Mouse (Mus musculus) hindbrain, embryonic 10.5 days (tissue): ENCODE measurements around the gene Chst8. TPM values are rescaled to one million over a fixed set of nuclear protein-coding genes. Genes with fewer than 3 reads are reported as not detected.

Experiments used
- DNase-seq: peaks from one replicate; pipeline ENCODE4 v3.0.0-alpha.2; 2017; ENCODE audit warnings: low spot score
- H3K27ac ChIP-seq: fragments of 300-500 bp; sonication (generic); 2 replicates; pipeline ENCODE4 v1.5.1; 2016; ENCODE audit warnings: mild to moderate bottlenecking, moderate library complexity
- H3K27me3 ChIP-seq: fragments of 300-500 bp; sonication (generic); 2 replicates; pipeline ENCODE4 v1.6.1; 2016; ENCODE audit warnings: mild to moderate bottlenecking; ENCODE audit not compliant: poor library complexity, insufficient read depth, severe bottlenecking
- H3K36me3 ChIP-seq: fragments of 300-500 bp; sonication (generic); 2 replicates; pipeline ENCODE4 v1.6.1; 2016; ENCODE audit warnings: mild to moderate bottlenecking, moderate library complexity
- H3K4me1 ChIP-seq: fragments of 300-500 bp; sonication (generic); replicated peaks from 2 replicates; pipeline ENCODE4 v1.6.1; 2016; ENCODE audit warnings: mild to moderate bottlenecking
- H3K4me3 ChIP-seq: fragments of 300-500 bp; sonication (generic); 2 replicates; pipeline ENCODE4 v1.5.1; 2016; ENCODE audit warnings: mild to moderate bottlenecking, moderate library complexity
- H3K9me3 ChIP-seq: fragments of 300-500 bp; sonication (generic); 2 replicates; pipeline ENCODE4 v1.6.1; 2016; ENCODE audit warnings: mild to moderate bottlenecking, moderate library complexity
- WGBS: fragments of 180-500 bp; shearing (Covaris S2); methylation state at CpG from one replicate; pipeline ENCODE4 v1.1.7; 2016; 5-methylcytosine and 5-hydroxymethylcytosine counted together
- polyA plus RNA-seq: library from polyadenylated mRNA; unstranded; fragments of >200 nt; fragmentation: Nextera tagmentation; extraction: Ambion mirVana; gene quantifications from 2 replicates; pipeline ENCODE4 v1.2.1, GENCODE M21; 2016

Chst8 gene
- 12.2 and 17.5 TPM in 2 replicates for polyA plus RNA-seq

- Histone ChIP-seq H3K27ac (peak within 1 kb of the TSS; percentile 87), H3K27me3 (peaks cover 75% of the 10 kb centered on the region)
- WGBS = under 1% methylated on average over 65 of the region's 65 CpGs
These were observed at the start of gene Chst8 for GRCm38 (mm10) chr7:34812531-34813111. TSS of gene Chst8 (minus strand) at chr7:34812711.

DNA sequence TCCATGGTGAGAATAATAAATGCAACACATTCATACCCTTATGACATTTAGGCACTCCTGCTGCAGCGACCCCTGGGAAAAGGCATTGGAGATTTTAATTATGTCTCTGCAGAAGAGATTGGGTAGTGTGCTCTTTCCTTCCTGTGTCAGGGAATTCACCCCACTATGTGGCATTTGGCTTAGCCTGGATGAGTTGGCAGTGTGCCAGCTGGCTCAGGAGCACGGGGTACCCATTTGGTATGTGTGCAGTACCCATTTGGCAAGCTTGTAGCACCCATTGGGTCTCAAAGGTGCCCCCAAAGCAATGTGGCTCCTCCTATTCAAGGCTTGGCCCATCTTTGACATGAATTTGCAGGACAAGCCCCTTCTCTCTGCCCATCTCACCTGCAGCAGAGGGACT lies 45.8 kb upstream of the Chst8 start:
- DNase-seq = no peak
- no peak overlapping the region for H3K4me3 ChIP-seq
- H3K36me3 ChIP-seq = no peaks in the 10 kb centered on the region
- H3K27ac ChIP-seq = no peak overlapping the region
- WGBS = 90% methylated on average over 2 of the region's 2 CpGs
- H3K27me3 ChIP-seq = no peaks in the 10 kb centered on the region
- no peaks in the 10 kb centered on the region for H3K9me3 ChIP-seq
- H3K4me1 ChIP-seq = 0 out of 2 replicates have a peak, but pooled peaks cover 6% of the 10 kb centered on the region

More at GRCm38 (mm10) chr7:34812531-34813111, at the start of gene Chst8:
- Histone ChIP-seq H3K4me3 (peak within 1 kb of the TSS; percentile 71), H3K4me1 (peaks cover 47% of the 10 kb centered on the region), H3K9me3 (peaks cover 5% of the 10 kb centered on the region), H3K36me3 (no peaks in the 10 kb centered on the region)
- DNase-seq = peak; percentile 87

GRCm38 (mm10) chr7:34854781-34855352 lies 42.4 kb upstream of the Chst8 start:
- Histone ChIP-seq H3K4me3 (no peak overlapping the region), H3K27ac (no peak overlapping the region), H3K27me3 (no peaks in the 10 kb centered on the region), H3K9me3 (peaks cover under 1% of the 10 kb centered on the region; the same call in 1 of the 2 replicates), H3K4me1 (0 out of 2 replicates have a peak, but pooled peaks cover 6% of the 10 kb centered on the region), H3K36me3 (no peaks in the 10 kb centered on the region)
- WGBS = 85% methylated on average over 6 of the region's 6 CpGs
- no peak for DNase-seq

DNA sequence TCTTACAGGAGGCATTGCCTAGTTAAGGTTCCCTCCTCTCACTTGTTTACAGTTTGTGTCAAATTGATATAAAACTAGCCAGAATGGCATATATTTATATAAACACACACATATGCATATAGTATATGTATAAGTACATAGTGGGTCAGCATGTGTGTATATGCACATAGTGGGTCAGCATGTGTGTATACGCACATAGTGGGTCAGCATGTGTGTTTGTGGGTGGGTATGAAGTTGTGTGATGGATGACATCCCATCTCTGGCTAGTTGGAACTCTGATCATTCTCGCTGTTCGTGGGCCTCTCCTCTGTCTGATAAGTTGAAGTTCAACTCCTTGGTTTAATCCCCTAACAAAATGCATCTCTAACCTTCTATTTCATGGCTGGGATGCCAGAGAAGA lies 40.9 kb upstream of the Chst8 start:
- H3K27me3 ChIP-seq = no peaks in the 10 kb centered on the region
- peaks cover 9% of the 10 kb centered on the region for H3K9me3 ChIP-seq
- DNase-seq = no peak
- H3K4me1 ChIP-seq = 0 out of 2 replicates have a peak, but pooled peaks cover 4% of the 10 kb centered on the region
- no peak overlapping the region for H3K4me3 ChIP-seq
- H3K27ac ChIP-seq = no peak overlapping the region
- no peaks in the 10 kb centered on the region for H3K36me3 ChIP-seq
- 90% methylated on average over 3 of the region's 3 CpGs for WGBS

- H3K4me1 ChIP-seq = peaks cover 22% of the 10 kb centered on the region
- no peak overlapping the region for H3K4me3 ChIP-seq
- H3K27ac ChIP-seq = no peak overlapping the region
- DNase-seq = peak; percentile 23
- peaks cover 9% of the 10 kb centered on the region for H3K9me3 ChIP-seq
- no peaks in the 10 kb centered on the region for H3K27me3 ChIP-seq
- WGBS = 40% methylated on average over 10 of the region's 10 CpGs
- no peaks in the 10 kb centered on the region for H3K36me3 ChIP-seq
These were observed 37.1 kb upstream of the Chst8 start for GRCm38 (mm10) chr7:34849660-34850059.

DNA sequence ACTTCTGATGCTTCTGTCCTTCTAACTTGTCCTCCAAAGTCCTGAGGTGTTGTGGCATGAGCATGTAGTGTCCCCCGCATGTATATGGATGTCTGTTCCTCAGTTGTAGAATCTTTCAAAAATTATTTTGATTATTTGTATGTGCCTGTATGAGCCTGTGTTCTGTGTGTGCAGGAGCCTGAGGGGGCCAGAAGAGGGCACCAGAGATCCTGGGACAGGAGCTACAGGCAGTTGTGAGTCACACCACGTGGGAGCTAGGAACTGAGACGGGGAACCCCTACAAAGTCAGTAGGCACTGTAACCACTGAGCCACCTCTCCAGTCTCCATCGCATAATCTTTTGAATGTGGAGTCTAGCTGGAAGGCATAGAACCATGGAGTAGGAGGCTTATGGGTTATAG lies 36.3 kb upstream of the Chst8 start:
- peaks cover 22% of the 10 kb centered on the region for H3K4me1 ChIP-seq
- H3K27me3 ChIP-seq = no peaks in the 10 kb centered on the region
- H3K27ac ChIP-seq = no peak overlapping the region
- 93% methylated on average over 4 of the region's 4 CpGs for WGBS
- no peak for DNase-seq
- no peak overlapping the region for H3K4me3 ChIP-seq
- peaks cover 9% of the 10 kb centered on the region for H3K9me3 ChIP-seq
- no peaks in the 10 kb centered on the region for H3K36me3 ChIP-seq

- peak overlapping the region; percentile 54 for H3K27ac ChIP-seq
- H3K9me3 ChIP-seq = peaks cover 9% of the 10 kb centered on the region
- WGBS = 89% methylated on average over 6 of the region's 6 CpGs
- H3K36me3 ChIP-seq = no peaks in the 10 kb centered on the region
- no peaks in the 10 kb centered on the region for H3K27me3 ChIP-seq
- H3K4me1 ChIP-seq = peaks cover 22% of the 10 kb centered on the region
- DNase-seq = no peak
- no peak overlapping the region for H3K4me3 ChIP-seq
These were observed 35.4 kb upstream of the Chst8 start for GRCm38 (mm10) chr7:34847900-34848299.

- 35% methylated on average over 5 of the region's 5 CpGs for WGBS
- Histone ChIP-seq H3K4me3 (no peak overlapping the region), H3K4me1 (peaks cover 22% of the 10 kb centered on the region), H3K9me3 (peaks cover 9% of the 10 kb centered on the region), H3K36me3 (no peaks in the 10 kb centered on the region), H3K27me3 (no peaks in the 10 kb centered on the region), H3K27ac (peak overlapping the region; percentile 56)
- DNase-seq = peak; percentile 42
These were observed 34.9 kb upstream of the Chst8 start for GRCm38 (mm10) chr7:34847410-34847809.

DNA sequence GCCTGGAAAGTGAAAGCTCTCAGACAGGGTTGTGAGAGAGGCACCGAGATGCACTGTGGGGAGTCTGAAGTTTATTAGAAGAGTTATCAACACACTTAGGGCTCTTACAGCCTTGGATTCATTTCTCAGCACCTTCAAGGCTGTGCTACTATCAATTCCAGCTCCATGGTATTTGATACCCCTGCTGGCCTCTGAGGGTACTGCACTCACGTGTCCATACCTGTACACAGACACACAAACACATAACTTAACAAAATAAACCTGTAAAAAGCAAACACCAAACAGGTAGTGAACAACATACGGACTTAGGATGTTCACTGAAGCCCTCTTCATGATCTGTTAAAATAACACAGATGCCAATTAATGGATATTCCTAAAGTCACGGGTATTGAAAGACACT lies 26.2 kb upstream of the Chst8 start:
- no peaks in the 10 kb centered on the region for H3K36me3 ChIP-seq
- no peak for DNase-seq
- H3K27me3 ChIP-seq = no peaks in the 10 kb centered on the region
- H3K4me1 ChIP-seq = no peaks in the 10 kb centered on the region
- no peaks in the 10 kb centered on the region for H3K9me3 ChIP-seq
- H3K4me3 ChIP-seq = no peak overlapping the region
- WGBS = 88% methylated on average over 4 of the region's 4 CpGs
- no peak overlapping the region for H3K27ac ChIP-seq

- DNase-seq = no peak
- Histone ChIP-seq H3K27me3 (no peaks in the 10 kb centered on the region), H3K4me3 (no peak overlapping the region), H3K36me3 (no peaks in the 10 kb centered on the region), H3K9me3 (no peaks in the 10 kb centered on the region), H3K27ac (no peak overlapping the region), H3K4me1 (no peaks in the 10 kb centered on the region)
- WGBS = 93% methylated on average over 4 of the region's 4 CpGs
These were observed 25.7 kb upstream of the Chst8 start for GRCm38 (mm10) chr7:34838231-34838630.

GRCm38 (mm10) chr7:34826255-34826909 lies 13.9 kb upstream of the Chst8 start:
- Histone ChIP-seq H3K36me3 (no peaks in the 10 kb centered on the region), H3K4me3 (no peak overlapping the region), H3K4me1 (no peaks in the 10 kb centered on the region), H3K9me3 (peaks cover 8% of the 10 kb centered on the region; the same call in 1 of the 2 replicates), H3K27ac (no peak overlapping the region), H3K27me3 (no peaks in the 10 kb centered on the region)
- 41% methylated on average over 3 of the region's 3 CpGs for WGBS
- DNase-seq = peak; percentile 21

- no peak for DNase-seq
- Histone ChIP-seq H3K4me3 (no peak overlapping the region), H3K4me1 (peaks cover 15% of the 10 kb centered on the region), H3K27ac (no peak overlapping the region), H3K36me3 (no peaks in the 10 kb centered on the region), H3K27me3 (no peaks in the 10 kb centered on the region), H3K9me3 (peaks cover 4% of the 10 kb centered on the region; the same call in 1 of the 2 replicates)
- WGBS = 84% methylated on average over 9 of the region's 9 CpGs
These were observed 9.1 kb upstream of the Chst8 start for GRCm38 (mm10) chr7:34821587-34821986.

DNA sequence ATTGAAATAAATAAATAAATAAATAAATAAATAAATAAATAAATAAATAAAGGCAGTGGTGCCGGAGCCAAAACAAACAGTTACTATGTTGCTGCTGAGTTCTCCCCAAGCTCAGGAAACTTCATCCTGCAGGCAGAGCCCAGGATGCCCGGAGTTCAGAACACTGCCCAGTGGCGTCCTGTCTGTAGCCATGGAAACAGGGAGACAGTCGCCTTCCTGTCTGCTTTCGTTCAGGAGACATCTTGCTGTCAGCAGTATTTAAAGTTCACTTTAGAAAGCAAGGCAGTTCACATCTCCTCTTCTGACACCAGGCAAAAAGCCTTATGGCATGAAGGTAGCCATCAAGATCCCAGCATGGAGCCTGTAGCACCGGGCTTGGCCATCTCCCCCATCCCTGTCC lies 8.0 kb upstream of the Chst8 start:
- Histone ChIP-seq H3K9me3 (peaks cover 5% of the 10 kb centered on the region), H3K4me1 (peaks cover 15% of the 10 kb centered on the region), H3K27ac (no peak overlapping the region; the same call in 1 of the 2 replicates), H3K36me3 (no peaks in the 10 kb centered on the region), H3K27me3 (no peaks in the 10 kb centered on the region), H3K4me3 (no peak overlapping the region)
- no peak for DNase-seq
- WGBS = 29% methylated on average over 6 of the region's 6 CpGs
